Mouse (Mus musculus): Measurements from ENCODE around the gene Hist1h2ah.

Hist1h2ah gene

GRCm38 (mm10) chr13:22008707-22009106 is 26.7 kb downstream of the Hist1h2ah start:
- DNase-seq (ENCODE audit: low read depth): no peak

- no peak for DNase-seq (ENCODE audit: low read depth)
Measured at GRCm38 (mm10) chr13:22007872-22008271, 27.5 kb downstream of the Hist1h2ah start.

- no peak for DNase-seq (ENCODE audit: low read depth)
Measured at GRCm38 (mm10) chr13:22007121-22007510, 28.3 kb downstream of the Hist1h2ah start.

GRCm38 (mm10) chr13:22006334-22007120 is 28.8 kb downstream of the Hist1h2ah start:
- DNase-seq (ENCODE audit: low read depth): no peak

- DNase-seq (ENCODE audit: low read depth): no peak
Measured at GRCm38 (mm10) chr13:22005605-22006333, 29.6 kb downstream of the Hist1h2ah start.

- DNase-seq (ENCODE audit: low read depth): no peak
Measured at GRCm38 (mm10) chr13:22001823-22002222, 33.5 kb downstream of the Hist1h2ah start.

GRCm38 (mm10) chr13:22001346-22001745 is 34.0 kb downstream of the Hist1h2ah start:
- DNase-seq (ENCODE audit: low read depth): no peak

- DNase-seq (ENCODE audit: low read depth): no peak
Measured at GRCm38 (mm10) chr13:21999147-21999546, 36.2 kb downstream of the Hist1h2ah start.

- DNase-seq (ENCODE audit: low read depth): no peak
Measured at GRCm38 (mm10) chr13:21998412-21998811, 37.0 kb downstream of the Hist1h2ah start.

- no peak for DNase-seq (ENCODE audit: low read depth)
Measured at GRCm38 (mm10) chr13:21997821-21998220, 37.5 kb downstream of the Hist1h2ah start.

GRCm38 (mm10) chr13:21997201-21997820 is 38.1 kb downstream of the Hist1h2ah start:
- DNase-seq (ENCODE audit: low read depth): no peak

- no peak for DNase-seq (ENCODE audit: low read depth)
Measured at GRCm38 (mm10) chr13:21996840-21997185, 38.6 kb downstream of the Hist1h2ah start.

GRCm38 (mm10) chr13:21996101-21996839 is 39.1 kb downstream of the Hist1h2ah start:
- no peak for DNase-seq (ENCODE audit: low read depth)

- no peak for DNase-seq (ENCODE audit: low read depth)
Measured at GRCm38 (mm10) chr13:21995331-21995914, 39.9 kb downstream of the Hist1h2ah start.

- DNase-seq (ENCODE audit: low read depth): no peak
Measured at GRCm38 (mm10) chr13:21994896-21995295, 40.5 kb downstream of the Hist1h2ah start.

GRCm38 (mm10) chr13:21993957-21994738 is 41.2 kb downstream of the Hist1h2ah start:
- no peak for DNase-seq (ENCODE audit: low read depth)

GRCm38 (mm10) chr13:21992550-21992949 is 42.8 kb downstream of the Hist1h2ah start:
- DNase-seq (ENCODE audit: low read depth): no peak

Data from fibroblast of lung, adult 2 months (primary cell).